In the genomic region with DNA sequence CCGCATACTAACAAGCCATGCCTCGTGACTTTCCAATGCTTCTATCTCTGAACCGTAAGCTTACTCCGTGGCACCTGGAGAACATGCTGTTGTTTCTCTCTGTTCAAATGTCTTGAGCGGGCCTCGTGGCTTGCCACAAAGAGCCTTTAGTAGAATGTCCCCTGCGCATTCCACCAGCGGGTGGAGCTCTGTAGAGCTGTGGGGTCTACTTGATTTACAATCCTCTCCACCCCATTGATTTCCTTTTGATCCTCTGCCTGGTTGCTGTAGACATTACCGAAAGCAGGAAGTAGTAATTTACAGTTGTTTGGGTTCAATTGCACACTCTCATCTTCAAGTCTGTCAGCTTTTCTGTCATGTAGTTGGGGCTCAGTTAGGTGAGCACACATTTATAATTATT, we compare ENCODE assay signal across 24 mouse cellular contexts.
A peak's percentile ranks its signal among the peaks of the same experiment; 100 is the strongest.
DNase-seq lines count a peak whose midpoint lies in the region; ATAC-seq lines count a peak whose summit lies in the region.
"Had no signal": no experiment of that assay in that cellular context is flagged by ENCODE, and none has a peak within 500 bp of the region (broad histone marks: within the 10 kb centered on the region; RNA-seq: fewer than 3 reads in every experiment).

No protein-coding gene starts in this region.

- WGBS in kidney, embryonic 15.5 days: 34% methylated on average over 9 of the region's 9 CpGs

- DNase-seq in cerebellum, adult 11-12 months: peak; percentile 2
- DNase-seq in cerebellum, postnatal 10 days: no peak
- DNase-seq in kidney, adult 18-20 months: no peak
- DNase-seq in 416B (ENCODE audit: low read depth): peak; percentile 5
- DNase-seq in ZHBTc4 (ENCODE audit: low read depth, low spot score): peak; percentile 84
- no peak for DNase-seq in spleen, adult 12 weeks (ENCODE audit: low spot score)
- DNase-seq: adrenal gland, adult 8-10 months; cerebellum, adult 8-10 months; cerebellum, postnatal 36 days; gastrocnemius, postnatal 14 days; heart, adult 18-20 months; kidney, postnatal 10 days; layer of hippocampus, adult 9-11 months; liver; lung, adult 2 months; right cerebral cortex, postnatal 4 days had no signal

- no peak overlapping the region for H3K4me2 ChIP-seq in kidney, embryonic 15.5 days
- H3K4me2 ChIP-seq: heart, embryonic 12.5 days; hindbrain, embryonic 14.5 days had no signal

- no peak overlapping the region for H3K27ac ChIP-seq in kidney, embryonic 15.5 days
- H3K27ac ChIP-seq: hindbrain, embryonic 14.5 days; liver, embryonic 14.5 days; midbrain, embryonic 10.5 days had no signal

- H3K4me3 ChIP-seq in kidney, embryonic 15.5 days (replicated peaks): no peak overlapping the region
- H3K4me3 ChIP-seq: heart, embryonic 12.5 days; midbrain, embryonic 10.5 days had no signal

- H3K9me3 ChIP-seq in kidney, embryonic 15.5 days (replicated peaks): no peaks in the 10 kb centered on the region

- H3K9ac ChIP-seq in kidney, embryonic 15.5 days: no peak overlapping the region
- H3K9ac ChIP-seq: heart, embryonic 12.5 days; hindbrain, embryonic 14.5 days; liver, embryonic 14.5 days had no signal

- no peaks in the 10 kb centered on the region for H3K4me1 ChIP-seq in kidney, embryonic 15.5 days
- H3K4me1 ChIP-seq: heart, embryonic 12.5 days; midbrain, embryonic 10.5 days had no signal

- no peaks in the 10 kb centered on the region for H3K36me3 ChIP-seq in kidney, embryonic 15.5 days
- H3K36me3 ChIP-seq: heart, embryonic 12.5 days; midbrain, embryonic 10.5 days had no signal

- H3K27me3 ChIP-seq in kidney, embryonic 15.5 days: no peaks in the 10 kb centered on the region

- ATAC-seq in kidney, embryonic 15.5 days (replicated peaks; ENCODE audit: low FRiP score): 0 out of 2 replicates have a peak, but pooled peaks have one; percentile 43
- ATAC-seq: forebrain, embryonic 14.5 days; intestine, postnatal 0 days; midbrain, embryonic 16.5 days had no signal

Comparison
In these comparisons a context has a peak if more than half of its experiments do, and no peak if none do; other contexts are left out.
1. DNase-seq: peak in cerebellum, adult 11-12 months (single experiment), 416B (single experiment) and ZHBTc4 (single experiment); none in cerebellum, postnatal 10 days (0 of 2), kidney, adult 18-20 months (single experiment) and spleen, adult 12 weeks (single experiment).